Mouse (Mus musculus) ES-Bruce4 (cell line): ENCODE results near the gene Fam131c.

ENCODE experiments used
- CTCF ChIP-seq: IDR thresholded peaks from one replicate; pipeline ENCODE4 v1.8.1; 2011; ENCODE audit warnings: low read depth, low read length
- EP300 ChIP-seq: IDR thresholded peaks from 2 replicates; pipeline ENCODE4 v1.6.1; 2011; ENCODE audit warnings: low read depth, low read length; ENCODE audit not compliant: insufficient read depth
- POLR2A ChIP-seq: IDR thresholded peaks from one replicate; pipeline ENCODE4 v1.8.1; 2011; ENCODE audit warnings: low read length; ENCODE audit not compliant: insufficient read depth

GRCm38 (mm10) chr4:141391293-141391692 lies 23.3 kb downstream of the Fam131c start:
- TF ChIP-seq CTCF = no peak
- TF ChIP-seq POLR2A = no peak
- TF ChIP-seq EP300 = no peak
